Mouse (Mus musculus): ENCODE measurements at regions not wholly inside any gene's neighbourhood (a gene's known extent, or its start where the extent isn't known, plus 50 kb on each side); places are given as distances from the start of the nearest gene placed in this dataset.

DNA sequence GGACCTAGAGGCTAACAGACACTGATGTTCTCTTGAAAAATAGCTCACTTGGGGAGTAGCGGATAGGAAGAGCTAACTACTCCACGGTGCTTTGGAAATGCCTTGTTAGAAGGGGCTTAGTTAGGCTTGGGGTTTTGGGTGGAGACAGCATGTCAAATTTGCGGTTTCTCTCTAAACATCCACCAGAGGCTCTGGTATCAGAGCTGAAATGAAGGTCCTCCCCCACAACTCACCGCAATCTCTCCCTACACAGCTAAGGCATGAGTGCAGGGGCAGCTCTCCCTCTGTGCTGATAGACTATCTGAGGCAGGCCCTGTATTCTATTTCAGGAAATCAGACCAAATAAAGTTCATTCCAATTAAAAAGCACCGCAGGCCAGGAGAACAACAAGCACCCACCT, 259.1 kb upstream of the Prok2 start:
- no peak for DNase-seq (ENCODE audit: low spot score in 2 of 2)

DNA sequence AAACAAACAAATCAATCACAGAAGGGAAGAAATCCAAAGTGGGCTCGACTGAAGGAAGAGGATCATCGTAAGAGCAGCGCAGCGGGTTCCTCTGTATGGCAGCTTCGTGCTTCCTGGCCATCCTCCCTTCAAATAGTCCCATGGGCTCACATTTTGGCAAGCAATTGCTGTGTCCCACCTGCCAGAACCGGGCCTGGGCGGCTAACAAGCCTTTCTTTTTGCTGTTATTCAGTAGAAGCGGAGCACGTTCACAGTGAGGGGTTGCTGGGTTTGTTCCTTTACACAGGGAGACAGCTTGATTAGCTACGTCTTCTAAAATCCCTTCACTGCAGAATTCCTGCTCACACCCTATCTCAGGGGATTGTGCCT, 258.6 kb upstream of the Prok2 start:
- DNase-seq (ENCODE audit: low spot score in 2 of 2): no peak

DNA sequence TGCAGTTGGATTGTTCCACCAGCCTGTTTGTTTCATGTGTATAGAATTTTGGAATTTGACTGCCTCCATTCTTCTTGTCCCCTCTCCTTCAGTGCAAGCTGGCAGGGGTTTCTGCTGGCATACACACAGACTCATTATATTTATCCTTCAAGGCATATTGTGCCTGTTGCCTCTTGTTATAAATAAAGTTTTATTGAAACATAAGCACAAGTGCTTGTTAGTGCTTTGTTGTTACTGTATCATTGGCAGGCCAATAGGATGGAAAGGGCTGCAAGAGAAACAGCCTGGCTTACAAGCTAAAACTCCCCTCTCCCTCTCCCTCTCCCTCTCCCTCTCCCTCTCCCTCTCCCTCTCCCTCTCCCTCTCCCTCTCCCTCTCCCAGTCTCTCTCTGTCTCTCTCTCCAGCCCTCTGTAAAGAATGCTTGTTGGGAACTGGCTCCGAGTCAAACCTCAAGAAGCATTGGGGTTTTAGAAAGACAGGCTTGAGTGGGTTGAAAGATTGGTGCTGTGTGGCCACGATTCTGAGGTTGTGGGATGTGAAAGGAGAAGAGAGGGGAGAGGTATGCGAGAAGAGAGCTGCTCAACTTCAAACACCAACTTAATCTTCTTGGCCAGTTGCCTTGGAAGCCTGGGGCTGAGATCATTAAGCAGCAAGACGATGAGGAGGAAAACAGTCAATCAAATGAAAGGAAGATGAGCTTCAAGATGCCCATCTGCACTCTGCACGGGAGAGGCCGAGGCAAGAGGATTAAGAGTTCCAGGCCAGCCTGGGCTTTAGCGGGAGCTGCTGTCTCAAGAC, 258.1 kb upstream of the Prok2 start:
- no peak for DNase-seq (ENCODE audit: low spot score in 2 of 2)

DNA sequence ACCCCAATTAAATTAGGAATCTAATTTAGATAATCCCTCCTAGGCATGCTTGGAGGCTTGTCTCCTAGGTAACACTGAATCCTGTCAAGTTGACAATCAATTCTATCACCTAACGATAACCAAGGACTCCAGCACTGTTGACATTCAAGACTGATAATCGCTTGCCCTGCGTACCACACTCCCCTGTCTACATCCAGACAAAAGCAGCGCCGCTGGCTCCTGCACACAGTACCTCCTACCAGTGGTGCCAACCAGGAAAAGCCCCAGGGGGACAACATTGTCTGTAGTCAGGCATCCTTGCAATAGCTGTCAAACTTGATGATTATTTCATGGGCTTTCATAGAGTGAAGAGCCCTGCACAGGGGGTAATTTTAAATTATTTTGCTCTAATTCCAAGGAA, 253.4 kb upstream of the Prok2 start:
- no peak for DNase-seq (ENCODE audit: low spot score in 2 of 2)

DNA sequence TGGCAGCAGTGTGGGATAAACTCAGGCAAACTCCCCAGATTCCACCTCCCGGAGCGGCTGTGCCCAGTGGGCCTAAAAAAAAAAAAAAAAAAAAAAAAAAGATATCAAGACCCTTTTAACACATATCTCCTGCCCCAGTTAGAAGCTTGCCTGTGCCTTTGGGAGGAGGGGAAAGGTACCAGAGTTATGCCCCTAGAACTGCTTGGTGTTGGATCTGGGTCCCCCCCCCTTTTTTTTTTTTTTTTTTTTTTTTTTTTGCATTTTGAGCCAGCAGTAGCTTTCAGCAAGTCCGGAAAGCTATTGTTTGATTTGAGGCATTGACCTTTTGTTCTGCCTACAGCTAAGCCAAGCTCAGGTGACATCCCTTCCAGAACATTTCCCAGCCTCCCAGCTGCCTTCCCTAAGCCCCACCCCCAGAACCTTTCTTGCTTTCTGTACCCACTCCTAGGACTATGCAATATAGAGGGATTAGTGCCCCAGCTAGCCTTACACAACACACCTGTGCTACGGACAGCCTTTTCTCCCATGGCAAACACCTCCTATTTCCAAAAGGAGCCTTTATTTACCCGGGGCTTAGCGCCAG, 252.1 kb upstream of the Prok2 start:
- DNase-seq (ENCODE audit: low spot score in 2 of 2): no peak

DNA sequence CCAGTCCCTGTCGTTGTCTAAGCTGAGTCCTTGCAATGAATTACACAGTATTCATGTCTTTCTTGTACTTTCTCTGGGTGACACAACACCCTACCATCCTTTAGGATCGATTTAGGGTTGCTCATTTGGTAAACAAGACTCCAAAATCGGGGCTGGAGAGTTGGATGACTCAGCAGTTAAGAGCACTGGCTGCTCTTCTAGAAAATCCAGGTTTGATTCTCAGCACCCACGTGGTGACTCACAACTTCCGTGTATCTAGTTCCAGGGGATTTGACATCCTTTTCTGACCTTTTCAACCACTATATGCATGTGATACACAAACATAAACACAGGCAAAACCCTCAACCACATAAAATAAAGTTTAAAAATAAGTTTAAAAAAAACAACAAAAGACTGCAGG, 250.0 kb upstream of the Prok2 start:
- no peak for DNase-seq (ENCODE audit: low spot score in 2 of 2)

DNA sequence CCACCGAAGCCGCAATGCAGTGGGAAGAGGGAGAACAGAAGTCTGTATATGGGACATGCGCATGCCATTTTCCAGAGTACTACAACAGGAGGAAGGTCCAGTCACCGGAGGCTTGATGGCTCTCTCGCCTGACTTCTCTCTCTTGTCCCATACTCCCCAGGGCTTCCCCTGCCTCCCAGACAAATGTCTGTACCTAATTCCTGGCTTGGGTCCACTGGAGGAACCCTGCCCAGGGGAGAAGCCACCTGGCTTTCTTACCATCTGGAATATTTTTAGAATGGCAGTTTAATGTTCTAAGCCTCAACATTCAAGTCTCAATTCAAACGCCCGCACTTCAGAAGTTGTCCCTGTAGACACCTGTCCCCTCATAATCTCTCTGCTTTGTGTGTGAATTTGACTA, 249.3 kb upstream of the Prok2 start:
- DNase-seq (ENCODE audit: low spot score in 2 of 2): no peak

DNA sequence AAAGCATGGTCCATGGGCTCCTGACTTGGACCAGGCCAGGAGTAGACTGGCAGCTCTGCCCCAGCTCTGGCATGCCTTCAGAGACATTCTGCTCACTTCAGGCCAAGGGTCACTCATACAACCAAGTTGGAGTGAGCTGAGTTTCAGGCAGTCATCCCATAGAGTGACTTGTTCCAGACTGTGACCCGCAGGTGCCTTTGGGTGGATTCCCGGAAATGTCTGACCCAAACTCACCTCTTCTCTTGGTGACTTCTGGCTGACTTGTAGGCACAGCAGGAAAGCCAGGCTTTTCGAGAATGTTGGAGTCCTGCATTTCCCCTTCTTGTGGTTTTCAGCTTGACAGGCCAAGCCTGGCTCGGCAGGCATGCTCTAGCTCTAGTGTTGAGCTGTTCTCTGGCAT, 248.3 kb upstream of the Prok2 start:
- no peak for DNase-seq (ENCODE audit: low spot score in 2 of 2)

DNA sequence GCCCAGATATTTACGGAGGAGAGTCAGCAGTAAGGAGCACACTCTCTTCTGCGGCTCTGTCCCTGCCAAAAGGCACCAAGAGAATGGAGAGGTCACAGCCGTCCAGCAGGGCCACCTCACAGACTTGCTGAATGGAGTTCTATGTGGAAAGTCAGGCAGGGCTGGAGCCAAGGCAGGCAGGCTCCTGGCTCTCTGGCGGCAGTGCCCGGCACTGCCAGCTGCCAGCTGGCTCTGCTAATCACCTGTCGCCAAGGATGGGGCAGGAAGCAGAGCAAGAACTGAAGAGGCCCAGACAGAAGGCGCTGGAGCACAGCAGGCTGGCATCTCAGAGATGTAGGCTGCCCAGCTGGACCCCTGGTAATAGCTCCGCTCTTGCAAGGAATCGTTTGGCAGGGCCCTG, 245.2 kb upstream of the Prok2 start:
- DNase-seq (ENCODE audit: low spot score in 2 of 2): peak in 1 of 2 experiments; percentile 38

DNA sequence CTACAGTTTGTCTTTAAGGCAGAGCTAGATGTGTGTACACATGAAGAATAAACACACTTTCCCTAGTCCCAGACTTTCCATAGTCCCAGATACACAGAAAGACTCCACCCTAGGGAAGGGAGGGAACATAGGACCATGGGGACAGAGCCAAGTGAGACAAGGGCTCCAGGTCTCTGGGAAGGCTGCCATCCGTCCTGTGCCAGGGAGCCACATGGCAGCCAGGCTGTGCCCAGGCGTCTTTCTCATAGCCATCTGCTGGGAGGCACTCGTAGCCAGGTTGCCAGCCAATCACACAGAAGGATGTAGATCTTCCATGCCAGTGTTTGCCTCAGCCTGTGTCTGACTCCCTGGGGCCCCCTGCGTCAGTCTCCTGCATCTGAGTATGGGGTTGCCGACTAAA, 242.7 kb upstream of the Prok2 start:
- peak; percentile 5 to 75 for DNase-seq (ENCODE audit: low spot score in 2 of 2)

DNA sequence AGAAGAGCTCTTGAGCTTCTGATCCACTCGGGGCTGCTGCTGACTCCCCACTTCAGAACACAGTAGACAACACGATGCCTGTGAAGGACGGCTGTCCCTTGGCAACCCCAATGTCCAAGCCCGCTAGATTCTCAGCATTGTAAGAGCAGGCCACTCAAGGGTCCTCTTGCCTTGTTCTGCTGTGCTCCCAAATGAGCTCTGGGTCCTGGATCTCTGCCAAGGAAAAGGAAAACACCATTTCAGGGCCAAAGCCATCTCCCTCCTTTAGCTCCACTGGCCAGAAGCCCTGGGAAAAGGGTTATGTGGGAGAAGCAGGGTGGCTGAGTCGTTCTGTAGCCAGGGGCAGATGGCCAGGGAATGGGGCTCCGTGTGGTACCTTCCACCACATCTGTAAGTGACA, 241.3 kb upstream of the Prok2 start:
- DNase-seq (ENCODE audit: low spot score in 2 of 2): no peak

DNA sequence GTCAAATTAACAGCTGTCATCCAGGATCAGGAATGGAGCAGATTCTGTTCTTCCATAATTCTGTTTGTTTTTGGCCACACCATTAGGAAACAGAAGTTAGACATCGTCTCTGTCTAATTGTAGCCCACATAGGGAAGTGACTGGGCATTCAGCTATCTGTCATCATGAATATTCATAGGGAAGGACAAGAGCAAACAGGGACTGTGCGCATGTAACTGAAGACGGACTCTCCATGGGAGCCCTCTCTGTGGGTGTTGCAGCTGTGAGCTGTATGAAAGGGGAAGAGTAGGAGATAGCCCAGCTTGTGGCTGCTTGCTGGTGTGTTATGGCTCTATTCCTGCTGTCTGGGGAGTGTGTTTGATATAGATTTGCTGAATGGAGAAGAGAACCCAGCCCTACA, 238.3 kb upstream of the Prok2 start:
- DNase-seq (ENCODE audit: low spot score in 2 of 2): no peak

DNA sequence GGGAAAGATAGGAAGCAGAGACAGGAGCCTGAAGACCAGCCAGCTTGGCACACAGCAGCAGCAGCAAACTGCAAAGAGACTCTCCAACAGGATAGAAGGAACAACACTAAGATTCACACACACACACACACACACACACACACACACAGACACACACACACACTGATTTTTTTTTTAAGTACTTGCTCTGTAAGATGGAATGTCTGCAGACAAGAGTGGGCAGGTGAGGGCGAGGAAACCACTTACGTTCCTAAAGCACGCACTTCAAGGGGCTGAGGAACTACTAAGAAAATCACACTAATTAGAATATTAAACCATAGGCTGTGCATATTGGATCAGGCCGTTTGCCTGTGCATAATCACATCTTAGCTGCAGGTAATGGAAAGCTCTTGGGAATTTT, 237.8 kb upstream of the Prok2 start:
- DNase-seq (ENCODE audit: low spot score in 2 of 2): no peak

DNA sequence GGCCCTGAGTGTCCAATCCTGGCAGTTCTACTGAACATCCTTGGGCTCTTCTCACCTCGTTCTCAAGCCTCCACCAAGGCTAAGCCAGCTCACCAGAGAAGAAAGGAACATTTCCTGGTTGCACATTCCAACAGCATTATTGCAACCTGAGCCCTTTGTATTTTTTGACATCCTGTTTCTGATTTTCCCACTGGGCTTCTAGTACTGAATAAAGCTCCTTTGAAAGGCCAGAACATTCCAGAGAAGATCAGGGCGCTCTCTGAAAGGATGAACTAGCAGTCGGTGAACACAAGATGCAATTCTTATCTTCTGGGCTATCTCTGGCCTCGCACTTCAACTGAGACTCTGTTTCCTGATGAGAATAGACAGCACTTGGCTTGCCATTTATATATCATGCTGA, 233.2 kb upstream of the Prok2 start:
- DNase-seq (ENCODE audit: low spot score in 2 of 2): no peak

DNA sequence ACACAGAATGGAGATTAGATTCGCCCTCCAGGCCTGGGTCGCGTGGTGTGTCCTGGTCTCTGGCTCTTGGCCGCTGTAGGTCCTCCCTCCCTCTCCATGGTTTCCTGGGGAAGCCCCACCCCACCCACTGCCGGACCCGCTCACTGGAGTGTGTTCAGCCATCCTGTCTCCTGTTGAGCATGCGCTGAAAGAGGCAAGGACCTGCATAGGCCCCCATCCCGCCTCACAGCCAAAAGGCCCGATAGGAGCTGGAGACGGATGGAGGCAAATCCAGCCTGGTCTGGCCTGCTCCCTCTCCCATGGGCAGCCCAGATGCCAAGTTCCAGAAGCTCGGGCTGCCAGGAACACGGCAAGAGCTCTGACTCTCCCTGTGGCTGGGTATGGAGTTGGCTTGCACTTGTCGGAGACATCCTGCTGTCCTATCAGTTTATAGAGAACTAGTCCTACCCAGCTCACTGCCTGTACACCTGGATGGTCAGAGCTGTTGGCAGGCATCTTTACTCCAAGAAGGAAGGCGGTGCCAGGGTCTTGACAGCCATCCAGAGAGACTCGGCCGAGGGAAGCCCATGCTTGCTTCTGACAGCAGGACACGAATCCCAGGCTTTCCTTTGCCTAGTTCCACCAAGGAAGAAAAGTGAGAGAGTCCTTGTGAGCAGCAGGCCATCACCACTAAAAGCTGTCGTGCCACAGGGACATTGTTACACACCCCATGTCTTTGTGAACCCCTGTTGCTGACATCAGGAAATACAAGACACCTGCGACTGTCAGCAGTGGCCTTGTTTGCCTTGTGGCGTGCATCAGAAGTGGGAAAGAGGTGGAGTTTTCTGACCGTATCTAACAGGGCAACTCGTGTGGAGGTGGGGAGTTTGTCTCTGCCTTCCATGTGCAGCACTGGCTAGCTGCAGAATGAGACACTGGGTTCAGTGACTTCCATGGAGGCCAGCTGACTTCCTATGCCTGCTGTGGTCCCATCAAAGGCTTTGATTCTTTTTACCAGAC, 228.9 kb upstream of the Prok2 start:
- no peak for DNase-seq (ENCODE audit: low spot score in 2 of 2)

DNA sequence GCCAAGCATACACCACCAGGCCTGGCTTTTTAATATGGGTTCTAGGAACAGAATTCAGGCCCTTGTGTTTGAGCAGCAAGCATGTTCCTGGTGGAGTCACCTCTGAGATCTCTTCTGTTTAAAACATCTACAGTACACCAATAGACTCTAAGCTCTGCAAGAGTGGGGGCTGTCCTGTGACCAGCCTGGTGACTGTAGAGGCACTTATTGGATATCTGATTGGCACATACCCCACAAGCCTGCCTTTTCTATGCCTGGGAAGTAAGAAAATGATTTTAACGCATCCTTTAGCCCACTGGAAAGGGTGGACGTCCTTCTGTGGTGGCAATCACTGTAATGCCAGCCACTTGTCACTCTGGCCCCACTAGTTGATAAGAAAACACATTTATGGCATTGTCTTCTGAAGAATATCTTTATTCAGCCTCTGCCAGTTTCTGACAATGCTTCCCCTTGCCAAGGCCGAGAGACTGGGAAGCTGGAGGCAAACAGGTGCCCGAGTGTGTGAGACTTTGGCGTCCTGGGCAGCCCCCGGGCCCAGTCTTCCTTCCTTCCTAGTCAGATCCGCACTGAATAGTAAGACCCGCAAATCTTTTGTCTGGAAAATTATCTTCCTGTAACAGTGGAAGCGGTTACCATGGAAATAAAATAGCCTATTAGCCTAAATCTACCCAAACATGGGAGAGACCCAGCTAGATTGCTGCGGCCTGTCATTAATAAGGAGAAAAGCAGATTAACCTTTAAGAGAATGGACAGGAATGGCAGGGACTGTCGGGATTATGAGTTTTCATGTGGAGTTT, 228.0 kb upstream of the Prok2 start:
- no peak for DNase-seq (ENCODE audit: low spot score in 2 of 2)

DNA sequence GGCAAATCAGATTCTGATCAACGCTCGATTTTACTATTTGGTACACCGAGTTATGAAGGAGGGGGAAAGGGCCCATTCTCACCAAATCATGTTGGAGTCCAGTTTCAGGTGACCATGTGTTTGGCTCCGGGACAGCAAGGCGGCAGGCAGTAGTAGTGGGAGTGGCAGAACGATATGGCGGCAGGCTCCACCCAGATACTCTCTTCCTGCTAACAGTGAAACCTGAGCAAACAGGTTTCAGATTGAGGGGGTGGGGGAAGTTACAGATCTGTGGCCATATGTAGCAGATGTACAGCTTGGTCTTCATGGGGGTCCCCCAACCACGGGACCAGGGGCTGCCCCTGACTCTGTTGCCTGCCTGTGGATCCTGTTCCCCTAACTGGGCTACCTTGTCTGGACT, 224.6 kb upstream of the Prok2 start:
- no peak for DNase-seq (ENCODE audit: low spot score in 2 of 2)

DNA sequence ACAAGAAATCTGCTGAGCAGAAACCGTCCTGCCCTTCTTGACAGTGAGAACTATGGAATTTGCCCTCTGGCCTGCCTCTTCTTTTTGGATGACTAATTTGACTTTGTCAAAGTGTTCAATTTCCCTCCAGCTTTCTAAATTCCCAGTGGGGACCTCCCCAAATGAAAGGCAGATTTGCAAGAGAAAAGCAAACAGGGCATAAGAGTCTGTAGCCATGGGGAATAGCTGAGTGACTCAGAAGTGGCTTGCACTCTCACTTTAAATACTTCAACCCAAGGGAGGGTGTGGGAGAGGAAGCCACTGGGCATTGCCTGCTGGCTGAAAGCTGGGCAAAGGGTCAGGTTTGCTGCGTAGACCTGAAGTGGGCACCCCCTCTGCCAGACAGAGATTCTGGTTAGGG, 220.7 kb upstream of the Prok2 start:
- no peak for DNase-seq (ENCODE audit: low spot score in 2 of 2)

DNA sequence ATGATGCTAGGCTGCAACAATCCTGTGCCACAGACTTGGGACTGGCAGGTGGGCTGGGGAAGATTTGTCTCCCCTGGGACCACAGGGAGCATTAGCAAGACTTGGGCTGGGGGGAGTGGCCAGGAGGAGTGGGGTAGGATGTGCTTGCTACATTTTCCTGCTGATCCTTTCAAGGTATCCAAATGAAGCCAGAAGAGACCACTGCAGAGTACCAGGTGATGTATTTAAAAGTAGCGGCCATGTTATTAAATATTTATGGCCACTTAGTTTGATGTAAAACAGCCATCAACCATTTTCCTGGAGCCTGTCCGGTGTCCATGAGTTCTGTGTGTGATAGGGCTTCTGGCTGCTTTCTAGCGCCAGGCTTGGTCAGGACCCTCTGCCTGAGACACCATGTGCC, 220.3 kb upstream of the Prok2 start:
- no peak for DNase-seq (ENCODE audit: low spot score in 2 of 2)

DNA sequence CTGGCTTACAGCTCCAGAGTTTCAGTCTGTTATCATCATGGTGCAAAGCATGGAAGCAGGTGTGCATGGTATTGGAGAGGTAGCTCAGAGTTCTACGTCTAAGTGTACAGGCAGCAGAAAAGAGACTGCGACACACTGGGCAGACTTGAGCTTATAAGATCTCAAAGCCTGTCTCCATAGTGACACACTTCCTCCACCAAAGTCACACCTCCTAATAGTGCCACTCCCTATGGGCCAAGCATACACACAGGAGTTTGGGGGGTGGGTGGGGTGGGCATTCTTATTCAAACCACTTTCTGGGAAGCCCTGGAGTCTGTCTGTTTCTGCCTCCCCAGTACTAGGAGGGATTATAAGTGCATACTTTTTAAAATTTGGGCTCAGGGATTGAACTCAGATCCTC, 219.5 kb upstream of the Prok2 start:
- no peak for DNase-seq (ENCODE audit: low spot score in 2 of 2)

DNA sequence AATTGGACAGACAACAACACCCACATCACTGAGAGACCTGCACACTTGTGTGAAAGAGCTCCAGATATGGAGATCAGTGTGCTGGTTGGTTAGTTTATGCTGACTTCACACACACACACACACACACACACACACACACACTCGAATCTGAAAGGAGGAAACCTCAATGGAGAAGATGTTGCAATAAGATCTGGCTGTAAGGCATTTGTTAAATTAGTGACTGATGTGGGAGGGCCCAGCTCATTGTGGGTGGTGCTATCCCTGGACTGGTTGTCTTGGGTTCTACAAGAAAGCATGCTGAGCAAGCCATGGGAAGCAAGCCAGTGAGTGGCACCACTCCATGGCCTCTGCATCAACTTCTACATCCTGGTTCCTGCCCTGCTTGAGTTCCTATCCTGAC, 216.8 kb upstream of the Prok2 start:
- DNase-seq (ENCODE audit: low spot score in 2 of 2): no peak

DNA sequence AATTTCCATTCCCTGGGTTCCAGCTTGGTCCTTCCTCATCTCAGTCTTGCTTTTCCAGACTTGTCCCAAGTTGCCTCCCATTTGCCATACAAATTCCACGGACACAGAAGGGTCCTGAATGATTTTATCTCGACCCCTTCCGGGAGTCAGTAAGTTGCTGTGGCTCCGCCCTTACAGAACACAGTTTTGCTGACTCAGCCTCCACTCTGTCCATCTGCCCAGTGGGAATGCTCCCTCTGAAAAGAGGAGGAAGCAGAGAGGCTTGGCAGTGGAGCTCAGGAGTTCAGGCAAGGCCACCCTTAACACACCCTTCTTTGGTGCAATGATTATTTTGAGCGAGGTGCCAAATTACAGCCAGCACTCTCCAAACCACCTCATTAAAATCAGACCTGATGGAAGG, 213.9 kb upstream of the Prok2 start:
- no peak for DNase-seq (ENCODE audit: low spot score in 2 of 2)
